Mouse (Mus musculus) spleen, postnatal 36 days (tissue): ENCODE results near the gene Gtpbp6.
A peak's percentile ranks its signal among the peaks of the same experiment; 100 is the strongest.
"Not testable (repeated sequence)": the region's sequence is repeated elsewhere in the genome, so short reads cannot be mapped to it uniquely, and the experiment has no call there.

Source experiments
- DNase-seq, 2 experiments: peaks; one replicate each; pipeline ENCODE4 v3.0.0; 2022; ENCODE audit warnings: low spot score in 2 of 2, mixed read lengths in 1 of 2

Gtpbp6 gene

DNA sequence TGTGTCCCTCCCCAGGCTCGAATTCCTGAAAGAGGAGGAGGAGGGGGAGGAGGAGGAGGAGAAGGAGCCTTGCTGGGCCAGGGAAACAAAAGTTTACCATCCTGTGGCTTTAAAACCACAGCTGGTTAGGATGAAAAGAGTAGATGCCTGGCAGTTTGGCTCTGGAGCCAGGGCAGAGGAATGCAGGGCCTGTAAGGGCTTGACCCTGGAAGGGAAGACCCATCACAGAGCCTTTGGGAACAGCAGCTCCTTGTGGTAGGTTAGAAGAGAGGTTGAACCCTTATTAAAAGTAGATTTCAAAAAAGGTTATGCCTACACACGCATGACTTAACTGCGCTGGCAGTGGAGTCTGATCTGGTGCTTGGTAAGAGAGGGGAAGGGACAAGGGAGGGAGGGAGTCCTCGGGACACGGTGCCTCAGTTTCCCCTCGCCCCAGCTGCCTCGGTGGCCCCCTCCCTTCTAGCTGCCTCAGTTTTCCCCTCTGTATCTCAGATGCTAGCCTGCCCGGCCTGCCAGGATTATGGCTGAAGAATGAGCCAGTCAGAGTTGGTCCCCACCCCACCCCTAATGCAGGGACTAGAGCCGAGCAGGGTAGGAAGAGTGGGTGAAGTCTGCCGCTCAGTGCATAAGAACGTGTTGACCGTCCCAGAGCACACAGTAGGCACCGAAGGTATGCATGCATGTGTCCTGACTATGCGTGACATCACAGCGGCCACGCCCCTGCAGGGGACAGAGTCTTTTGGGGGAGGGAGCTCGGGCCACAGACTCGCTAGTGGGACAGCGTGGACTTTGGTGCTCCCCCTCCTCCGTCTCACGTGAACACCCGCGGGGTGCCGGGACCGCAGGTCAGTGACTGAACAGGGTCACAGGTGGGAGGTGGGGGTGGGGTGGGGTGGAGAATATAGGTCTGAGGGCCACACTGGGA is 8.1 kb downstream of the Gtpbp6 start, which contains the start of gene Plcxd1:
Plcxd1 (plus strand) TSS at position 314 of the 925 bp plus-strand sequence.
- DNase-seq = no peak

DNA sequence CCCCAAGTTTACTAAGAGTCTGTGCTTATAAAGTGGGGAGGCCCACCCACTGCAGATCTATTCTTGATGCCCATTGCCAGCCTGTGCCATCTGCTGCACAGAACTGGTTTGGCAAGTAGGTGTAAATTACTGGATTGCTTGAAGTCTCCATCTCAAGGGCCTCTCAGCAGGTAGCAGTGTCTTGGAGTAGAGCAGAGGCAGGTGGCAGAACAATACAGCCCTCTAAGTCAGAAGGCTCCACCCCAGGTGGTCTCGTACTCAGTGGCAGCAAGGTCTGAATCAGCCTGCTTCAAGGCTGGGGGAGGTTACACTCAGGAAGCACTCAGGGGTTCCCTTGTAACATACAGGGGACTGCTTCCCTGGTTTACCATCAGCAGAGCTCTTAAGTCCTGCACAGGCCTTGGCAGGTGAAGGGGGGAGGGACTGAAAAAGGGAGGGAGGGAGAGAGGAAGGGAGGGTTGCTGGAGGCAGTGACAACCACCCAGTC is 9.0 kb downstream of the Gtpbp6 start:
- DNase-seq = no peak

- DNase-seq = no peak
These were observed 13.2 kb downstream of the Gtpbp6 start for GRCm38 (mm10) chr5:110094847-110095213.

DNA sequence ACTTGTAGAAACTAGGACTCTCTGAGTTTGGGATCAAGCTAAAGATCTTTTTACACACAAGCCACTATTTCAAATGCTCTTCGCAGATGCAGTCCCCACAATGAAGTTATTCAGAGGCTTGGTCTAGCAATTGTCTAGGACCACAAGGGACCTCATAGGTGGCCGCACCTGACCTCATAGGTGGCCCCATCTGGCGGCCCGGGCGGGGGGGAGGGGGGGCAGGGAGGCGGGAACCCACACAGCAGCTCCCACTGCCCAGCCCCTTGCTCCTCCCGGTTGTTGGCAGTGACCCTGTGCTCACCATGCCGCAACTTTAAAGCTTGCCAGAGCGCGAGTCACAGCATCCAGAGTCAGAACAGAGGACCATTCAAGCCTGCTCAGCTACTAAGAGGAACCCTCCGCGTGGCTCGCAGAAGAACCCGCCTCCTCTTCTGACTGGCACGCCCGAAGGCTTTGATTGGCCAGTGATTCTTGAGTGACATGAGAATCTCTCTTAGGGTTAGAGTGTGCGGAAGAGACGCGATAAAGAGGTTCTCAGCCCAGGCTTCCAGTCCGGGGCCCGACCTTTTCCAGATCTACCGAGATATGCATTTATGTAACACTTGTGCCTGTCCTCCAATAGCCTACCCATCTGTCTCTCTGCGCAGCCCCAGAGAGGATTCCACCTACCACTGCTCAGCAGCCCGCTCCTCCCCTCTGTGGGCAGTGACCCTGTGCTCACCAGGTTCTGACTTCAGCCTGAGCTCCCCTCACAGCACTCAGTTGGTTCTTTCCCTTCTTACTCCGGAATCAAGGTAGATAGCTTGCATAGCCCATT is 13.8 kb downstream of the Gtpbp6 start, which contains the start of gene Gm35315:
Gm35315 (minus strand) TSS at position 391 of the 817 bp plus-strand sequence.
- peak; percentile 87 to 88 for DNase-seq

- no peak for DNase-seq
These were observed 16.5 kb downstream of the Gtpbp6 start for GRCm38 (mm10) chr5:110091546-110091945.

- no peak for DNase-seq
These were observed 21.7 kb downstream of the Gtpbp6 start for GRCm38 (mm10) chr5:110086161-110086866.

GRCm38 (mm10) chr5:110082961-110083360 is 25.0 kb downstream of the Gtpbp6 start:
- DNase-seq = no peak

DNA sequence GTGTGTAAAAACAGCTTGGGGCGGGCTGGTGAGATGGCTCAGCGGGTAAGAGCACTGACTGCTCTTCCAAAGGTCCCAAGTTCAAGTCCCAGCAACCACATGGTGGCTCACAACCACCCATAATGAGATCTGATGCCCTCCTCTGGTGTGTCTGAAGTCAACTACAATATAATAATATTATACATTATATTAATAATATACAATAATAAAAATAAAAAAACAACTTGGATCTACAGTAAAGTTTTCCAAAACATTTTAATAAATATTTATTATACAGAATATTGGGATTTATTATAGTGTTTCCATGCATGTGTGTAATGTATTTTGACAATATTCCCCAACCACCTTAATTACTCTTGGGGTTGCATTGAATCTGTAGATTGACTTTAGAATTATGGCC is 35.6 kb downstream of the Gtpbp6 start, which contains the start of gene Gm17655:
Gm17655 (minus strand) TSS at position 101 of the 400 bp plus-strand sequence.
- DNase-seq = not testable (repeated sequence)

DNA sequence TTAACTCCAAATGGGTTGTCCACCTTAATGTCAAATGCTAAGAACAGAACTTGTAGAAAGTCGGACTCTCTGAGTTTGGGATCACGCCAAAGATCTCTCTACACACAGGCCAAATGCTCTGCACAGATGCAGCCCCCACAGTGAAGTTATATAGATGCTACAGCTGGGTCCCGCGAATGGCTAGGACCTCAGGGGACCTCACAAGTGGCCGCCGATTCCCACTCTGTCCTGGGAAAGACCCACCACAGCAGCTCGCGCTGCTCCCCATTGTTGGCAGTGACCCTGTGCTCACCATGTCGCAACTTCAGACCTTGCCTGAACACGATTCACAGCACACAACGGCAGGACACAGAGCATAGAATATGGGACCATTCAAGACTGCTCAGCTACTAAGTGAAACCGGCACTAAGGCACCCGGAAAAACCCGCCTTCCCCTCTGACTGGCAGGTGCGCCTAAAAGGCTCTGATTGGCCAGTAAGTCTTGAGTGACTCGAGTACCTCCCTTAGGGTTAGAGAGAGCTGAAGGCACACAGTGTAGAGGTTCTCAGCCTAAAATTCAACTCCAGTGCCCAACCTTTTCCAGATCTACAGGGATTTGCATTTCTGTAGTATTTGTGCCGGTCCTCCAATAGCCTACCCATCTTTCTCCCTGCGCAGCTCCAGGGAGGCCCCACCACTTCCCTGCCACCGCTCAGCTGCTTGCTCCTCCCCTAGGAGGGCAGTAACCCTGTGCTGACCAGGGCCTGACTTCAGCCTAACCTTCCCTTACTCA is 50.2 kb downstream of the Gtpbp6 start:
- peak; percentile 83 to 84 for DNase-seq
